8 mouse cellular contexts compared by ENCODE assay signal in the genomic region with DNA sequence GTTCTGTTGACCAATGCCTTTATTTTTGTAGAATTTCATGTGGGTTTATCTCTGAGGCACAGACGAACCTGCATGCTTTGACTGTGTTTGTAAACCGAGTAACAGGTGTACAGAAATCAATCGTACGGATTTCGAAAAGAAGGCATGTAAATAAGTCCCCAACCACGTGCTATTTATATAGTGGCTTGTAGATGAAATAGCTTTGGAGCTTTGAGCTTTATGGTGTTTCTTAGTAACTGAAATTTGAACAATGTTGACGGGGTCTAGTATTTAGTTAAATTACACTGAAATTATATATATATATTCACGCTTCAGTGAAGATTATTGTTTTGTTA. TPM values are rescaled to one million over a fixed set of nuclear protein-coding genes. Genes with fewer than 3 reads are reported as not detected.
DNase-seq lines count a peak whose midpoint lies in the region; ATAC-seq and TF ChIP-seq lines count a peak whose summit lies in the region.

No protein-coding gene starts in this region.

- no peaks in the 10 kb centered on the region for H3K9me3 ChIP-seq in forebrain, embryonic 12.5 days
- no peaks in the 10 kb centered on the region for H3K9me3 ChIP-seq in liver, embryonic 14.5 days (ENCODE audit: control insufficient read depth, low read length)

- H3K27me3 ChIP-seq in heart, adult 2 months (ENCODE audit: control insufficient read depth, insufficient read depth, low read length) = no peaks in the 10 kb centered on the region
- H3K27me3 ChIP-seq in forebrain, embryonic 12.5 days = no peaks in the 10 kb centered on the region
- no peaks in the 10 kb centered on the region for H3K27me3 ChIP-seq in liver, embryonic 14.5 days (ENCODE audit: control insufficient read depth, insufficient read depth, low read length)

- ATAC-seq in forebrain, embryonic 12.5 days (ENCODE audit: low FRiP score) = no peak
- ATAC-seq in liver, embryonic 14.5 days (ENCODE audit: insufficient read depth) = no peak
- ATAC-seq in inflammation-experienced regulatory T-cells, adult 6 months = no peak
- no peak for ATAC-seq in granulocyte monocyte progenitor cell, adult 5-6 weeks (replicated peaks; ENCODE audit: poor library complexity, severe bottlenecking)

- no peaks in the 10 kb centered on the region for H3K4me1 ChIP-seq in heart, adult 2 months (ENCODE audit: control insufficient read depth, insufficient read depth, low read length)
- peaks cover 15% of the 10 kb centered on the region for H3K4me1 ChIP-seq in forebrain, embryonic 12.5 days
- peaks cover 5% of the 10 kb centered on the region in 2 experiments; a peak in 3 of 4 replicates for H3K4me1 ChIP-seq in liver, embryonic 14.5 days (replicated peaks; ENCODE audit: control insufficient read depth in 2 of 2, insufficient read depth in 2 of 2, low read length in 1 of 2)

- 4% methylated on average over 8 of the region's 8 CpGs for WGBS in heart, adult 2 months
- WGBS in forebrain, embryonic 12.5 days = 8% methylated on average over 8 of the region's 8 CpGs
- whole genome bisulfite sequencing in liver, embryonic 14.5 days (ENCODE audit: insufficient replicate concordance) = 6% methylated on average over 8 of the region's 8 CpGs

- no peak for TF ChIP-seq EP300 in heart, adult 2 months (IDR thresholded peaks at IDR 0.05; ENCODE audit: insufficient read depth, low read depth, low read length)
- TF ChIP-seq EP300 in liver, embryonic 14.5 days (IDR thresholded peaks at IDR 0.05; ENCODE audit: low read depth) = no peak

- peak overlapping the region; percentile 88 for H3K4me2 ChIP-seq in forebrain, embryonic 12.5 days
- H3K4me2 ChIP-seq in liver, embryonic 14.5 days (ENCODE audit: low read depth) = peak overlapping the region; percentile 89

- H3K79me2 ChIP-seq in heart, adult 2 months (replicated peaks; ENCODE audit: control insufficient read depth, insufficient read depth, low read length) = no peaks in the 10 kb centered on the region; the same call in 1 of the 2 replicates

- DNase-seq in heart, adult 2 months = no peak
- no peak for DNase-seq in heart, adult 18-20 months
- peak; percentile 46 for DNase-seq in 416B (ENCODE audit: low read depth)
- DNase-seq in liver, embryonic 14.5 days (ENCODE audit: low read depth in 3 of 3, low spot score in 3 of 3) = no peak
- no peak for DNase-seq in gastrocnemius, postnatal 4 days (ENCODE audit: low spot score in 2 of 2)

- intact Hi-C loops in heart, adult 2 months (cut with DNase I) = no loop called here

- TF ChIP-seq CTCF in heart, adult 2 months (IDR thresholded peaks at IDR 0.05) = no peak
- no peak for TF ChIP-seq CTCF in liver, embryonic 14.5 days (IDR thresholded peaks at IDR 0.05; ENCODE audit: low read depth)

- H3K36me3 ChIP-seq in heart, adult 2 months (ENCODE audit: control insufficient read depth, insufficient read depth, low read length) = no peaks in the 10 kb centered on the region
- peaks cover 15% of the 10 kb centered on the region; the same call in 1 of the 2 replicates for H3K36me3 ChIP-seq in forebrain, embryonic 12.5 days (replicated peaks)
- H3K36me3 ChIP-seq in liver, embryonic 14.5 days (replicated peaks; ENCODE audit: control insufficient read depth, insufficient read depth, low read depth) = no peaks in the 10 kb centered on the region

- TF ChIP-seq POLR2A in heart, adult 2 months (IDR thresholded peaks at IDR 0.05; ENCODE audit: insufficient read depth, low read depth, low read length) = no peak

- no peak overlapping the region; the same call in 1 of the 2 replicates for H3K27ac ChIP-seq in heart, adult 2 months
- no peak overlapping the region for H3K27ac ChIP-seq in forebrain, embryonic 12.5 days
- peak overlapping the region; percentile 14; the same call in 1 of the 2 replicates for H3K27ac ChIP-seq in liver, embryonic 14.5 days

- H3K9ac ChIP-seq in heart, adult 2 months (ENCODE audit: low read depth, low read length) = peak overlapping the region; percentile 75
- peak overlapping the region; percentile 73 for H3K9ac ChIP-seq in forebrain, embryonic 12.5 days
- H3K9ac ChIP-seq in liver, embryonic 14.5 days (replicated peaks) = peak overlapping the region; percentile 61

- H3K4me3 ChIP-seq in heart, adult 2 months = peak overlapping the region; percentile 94
- H3K4me3 ChIP-seq in forebrain, embryonic 12.5 days (replicated peaks) = peak overlapping the region; percentile 87
- H3K4me3 ChIP-seq in liver, embryonic 14.5 days (ENCODE audit: insufficient read depth in 1 of 2, low read depth in 2 of 2, low read length in 2 of 2) = peak overlapping the region; percentile 71 to 84

RNA-seq across cellular contexts. Expression of a gene that starts 0.7 kb away (rescaled TPM):
- 1 to 10 TPM; 4.8 to 5.9 TPM for total RNA-seq in heart, adult 2 months (2021)
- 4.7 and 7.3 TPM in 2 replicates for polyA plus RNA-seq in heart, adult 2 months (2012; rRNA removed)
- 1 to 10 TPM; 4.9 to 6.1 TPM for total RNA-seq in heart, adult 18-20 months (2021)
- 23.0 and 24.0 TPM in 2 replicates for polyA plus RNA-seq in forebrain, embryonic 12.5 days (2016; fragmentation: Nextera tagmentation; extraction: Ambion mirVana)
- polyA plus RNA-seq in liver, embryonic 14.5 days (2012; rRNA removed) = 4.6 and 5.6 TPM in 2 replicates
- 7.8 and 8.8 TPM in 2 replicates for polyA plus RNA-seq in liver, embryonic 14.5 days (2014; fragmentation: Nextera tagmentation; extraction: Ambion mirVana)
- polyA plus RNA-seq in inflammation-experienced regulatory T-cells, adult 6 months (2017; shearing (Covaris generic)) = 10 to 100 TPM in 2 of 3 experiments, 1 to 10 TPM in 1; 6.9 to 10.5 (median 10.4) TPM
- 18.1 and 21.1 TPM in 2 replicates for total RNA-seq in granulocyte monocyte progenitor cell, adult 5-6 weeks (2014; fragmentation: Nextera tagmentation)
- total RNA-seq in granulocyte monocyte progenitor cell, adult 5-6 weeks (2017) = 12.4 and 13.5 TPM in 2 replicates
- 10 to 100 TPM; 13.5 to 13.7 TPM for total RNA-seq in gastrocnemius, postnatal 4 days (2021)

RNA-seq across cellular contexts. Expression of a gene that starts 0.8 kb away (rescaled TPM):
- total RNA-seq in heart, adult 2 months (2021) = 10 to 100 TPM; 23.3 to 28.8 TPM
- 12.4 and 14.1 TPM in 2 replicates for polyA plus RNA-seq in heart, adult 2 months (2012; rRNA removed)
- total RNA-seq in heart, adult 18-20 months (2021) = 10 to 100 TPM; 25.8 to 30.4 TPM
- 96.1 and 99.3 TPM in 2 replicates for polyA plus RNA-seq in forebrain, embryonic 12.5 days (2016; fragmentation: Nextera tagmentation; extraction: Ambion mirVana)
- polyA plus RNA-seq in liver, embryonic 14.5 days (2012; rRNA removed) = 6.4 and 21.6 TPM in 2 replicates
- polyA plus RNA-seq in liver, embryonic 14.5 days (2014; fragmentation: Nextera tagmentation; extraction: Ambion mirVana) = 33.6 and 33.8 TPM in 2 replicates
- polyA plus RNA-seq in inflammation-experienced regulatory T-cells, adult 6 months (2017; shearing (Covaris generic)) = 10 to 100 TPM; 38.9 to 47.2 (median 43.2) TPM
- total RNA-seq in granulocyte monocyte progenitor cell, adult 5-6 weeks (2014; fragmentation: Nextera tagmentation) = 40.9 and 101 TPM in 2 replicates
- total RNA-seq in granulocyte monocyte progenitor cell, adult 5-6 weeks (2017) = 69.2 and 69.6 TPM in 2 replicates
- 10 to 100 TPM; 16.5 to 17.4 TPM for total RNA-seq in gastrocnemius, postnatal 4 days (2021)

RNA-seq across cellular contexts. Expression of a gene that starts 55.0 kb away (rescaled TPM):
- under 1 TPM; 0.18 to 0.29 TPM for total RNA-seq in heart, adult 2 months (2021)
- 0.20 and 1.6 TPM in 2 replicates for polyA plus RNA-seq in heart, adult 2 months (2012; rRNA removed)
- under 1 TPM; 0.15 to 0.26 TPM for total RNA-seq in heart, adult 18-20 months (2021)
- polyA plus RNA-seq in forebrain, embryonic 12.5 days (2016; fragmentation: Nextera tagmentation; extraction: Ambion mirVana) = 0.57 and 1.3 TPM in 2 replicates
- polyA plus RNA-seq in liver, embryonic 14.5 days (2012; rRNA removed) = 0.37 and 0.51 TPM in 2 replicates
- 1.8 and 2.0 TPM in 2 replicates for polyA plus RNA-seq in liver, embryonic 14.5 days (2014; fragmentation: Nextera tagmentation; extraction: Ambion mirVana)
- under 1 TPM; 0.28 to 0.87 (median 0.37) TPM for polyA plus RNA-seq in inflammation-experienced regulatory T-cells, adult 6 months (2017; shearing (Covaris generic))
- total RNA-seq in granulocyte monocyte progenitor cell, adult 5-6 weeks (2014; fragmentation: Nextera tagmentation) = 5.2 and 7.5 TPM in 2 replicates
- total RNA-seq in granulocyte monocyte progenitor cell, adult 5-6 weeks (2017) = 2.1 and 2.7 TPM in 2 replicates
- total RNA-seq in gastrocnemius, postnatal 4 days (2021) = 1 to 10 TPM; 1.4 to 1.8 TPM
